Mouse (Mus musculus) heart, embryonic 14.5 days (tissue): Measurements from ENCODE around the gene Crat. TPM values are rescaled to one million over a fixed set of nuclear protein-coding genes. Genes with fewer than 3 reads are reported as not detected.

Experiments
- ATAC-seq: fragments of 200-750 bp; cut with Nextera tagmentation; 2 replicates; pipeline ENCODE4 v1.8.0; 2017; ENCODE audit warnings: low read depth, moderate TSS enrichment; ENCODE audit not compliant: insufficient number of reproducible peaks, insufficient read depth, low FRiP score
- H3K27ac ChIP-seq, 2 experiments: fragments of 200-500 bp in 1 of 2; fragments of 300-500 bp in 1 of 2; sonication (generic) in 1 of 2; replicated peaks in 1 of 2; 2 replicates each; pipeline ENCODE4 v1.5.1; 2012 to 2014; ENCODE audit warnings: low read depth in 2 of 2, low read length in 2 of 2, control low read depth in 1 of 2, mild to moderate bottlenecking in 1 of 2, mixed read lengths in 1 of 2; ENCODE audit not compliant: control insufficient read depth in 1 of 2, insufficient read depth in 1 of 2
- H3K27me3 ChIP-seq: fragments of 300-500 bp; sonication (generic); 2 replicates; pipeline ENCODE4 v1.6.1; 2014; ENCODE audit warnings: mild to moderate bottlenecking, low read length, control low read depth; ENCODE audit not compliant: control insufficient read depth, insufficient read depth
- H3K36me3 ChIP-seq: fragments of 300-500 bp; sonication (generic); 2 replicates; pipeline ENCODE4 v1.6.1; 2014; ENCODE audit warnings: mild to moderate bottlenecking, control low read depth, low read length, mixed read lengths; ENCODE audit not compliant: control insufficient read depth, insufficient read depth
- H3K4me1 ChIP-seq, 2 experiments: fragments of 200-500 bp in 1 of 2; fragments of 300-500 bp in 1 of 2; sonication (generic) in 1 of 2; 2 replicates each; pipeline ENCODE4 v1.6.1; 2012 to 2014; ENCODE audit warnings: low read length in 2 of 2, control low read depth in 1 of 2, mixed read lengths in 1 of 2; ENCODE audit not compliant: control insufficient read depth in 2 of 2, insufficient read depth in 2 of 2
- H3K4me2 ChIP-seq: fragments of 300-500 bp; sonication (generic); 2 replicates; pipeline ENCODE4 v1.6.1; 2014; ENCODE audit warnings: mild to moderate bottlenecking, low read length
- H3K4me3 ChIP-seq, 2 experiments: fragments of 200-500 bp in 1 of 2; fragments of 300-500 bp in 1 of 2; sonication (generic) in 1 of 2; 2 replicates each; pipeline ENCODE4 v1.5.1; 2012 to 2014; ENCODE audit warnings: low read length in 2 of 2, mild to moderate bottlenecking in 2 of 2, control low read depth in 1 of 2, low read depth in 1 of 2, moderate library complexity in 1 of 2; ENCODE audit not compliant: control insufficient read depth in 1 of 2, insufficient read depth in 1 of 2
- H3K9ac ChIP-seq: fragments of 300-500 bp; sonication (generic); 2 replicates; pipeline ENCODE4 v1.6.1; 2014; ENCODE audit warnings: mild to moderate bottlenecking, low read length
- H3K9me3 ChIP-seq: fragments of 300-500 bp; sonication (generic); 2 replicates; pipeline ENCODE4 v1.6.1; 2016; ENCODE audit warnings: low read length, control low read depth; ENCODE audit not compliant: control insufficient read depth
- WGBS: fragments of 180-500 bp; shearing (Covaris S2); extraction: QIAGEN DNeasy Blood & Tissue Kit; methylation state at CpG from one replicate; pipeline ENCODE4 v1.1.7; 2014; 5-methylcytosine and 5-hydroxymethylcytosine counted together
- polyA plus RNA-seq: library from polyadenylated mRNA; unstranded; fragments of >200 nt; fragmentation: Nextera tagmentation; extraction: Ambion mirVana; gene quantifications from 2 replicates; pipeline ENCODE4 v1.2.1, GENCODE M21; 2014

Crat gene
- polyA plus RNA-seq, 1 experiment from 2014 or later: 127 TPM

DNA sequence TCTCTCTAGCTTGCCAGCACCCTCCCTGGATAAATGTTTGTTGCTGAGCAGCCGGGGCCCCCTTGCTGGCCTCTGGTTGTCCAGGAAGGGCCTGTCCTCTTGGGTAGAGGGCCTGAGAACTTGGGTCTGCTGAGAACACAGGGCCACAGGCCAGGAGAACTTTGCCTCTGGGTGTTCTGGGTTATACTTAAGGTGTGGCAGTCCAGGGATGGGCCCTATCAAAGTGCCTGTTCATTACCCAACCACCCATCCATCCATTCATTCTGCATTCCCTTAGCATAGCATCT lies 22.3 kb downstream of the Crat start:
- Histone ChIP-seq H3K36me3 (peaks cover 35% of the 10 kb centered on the region), H3K9me3 (no peaks in the 10 kb centered on the region), H3K27ac (peak overlapping the region; percentile 77 to 89; a peak in 2 of 4 replicates), H3K4me1 (peaks cover 5 to 14% of the 10 kb centered on the region in 2 experiments), H3K4me3 (peak overlapping the region; percentile 88 to 91), H3K9ac (peak overlapping the region; percentile 83), H3K4me2 (peak overlapping the region; percentile 92), H3K27me3 (no peaks in the 10 kb centered on the region)
- WGBS: 32% methylated on average over 1 of the region's 1 CpGs
- no peak for ATAC-seq

DNA sequence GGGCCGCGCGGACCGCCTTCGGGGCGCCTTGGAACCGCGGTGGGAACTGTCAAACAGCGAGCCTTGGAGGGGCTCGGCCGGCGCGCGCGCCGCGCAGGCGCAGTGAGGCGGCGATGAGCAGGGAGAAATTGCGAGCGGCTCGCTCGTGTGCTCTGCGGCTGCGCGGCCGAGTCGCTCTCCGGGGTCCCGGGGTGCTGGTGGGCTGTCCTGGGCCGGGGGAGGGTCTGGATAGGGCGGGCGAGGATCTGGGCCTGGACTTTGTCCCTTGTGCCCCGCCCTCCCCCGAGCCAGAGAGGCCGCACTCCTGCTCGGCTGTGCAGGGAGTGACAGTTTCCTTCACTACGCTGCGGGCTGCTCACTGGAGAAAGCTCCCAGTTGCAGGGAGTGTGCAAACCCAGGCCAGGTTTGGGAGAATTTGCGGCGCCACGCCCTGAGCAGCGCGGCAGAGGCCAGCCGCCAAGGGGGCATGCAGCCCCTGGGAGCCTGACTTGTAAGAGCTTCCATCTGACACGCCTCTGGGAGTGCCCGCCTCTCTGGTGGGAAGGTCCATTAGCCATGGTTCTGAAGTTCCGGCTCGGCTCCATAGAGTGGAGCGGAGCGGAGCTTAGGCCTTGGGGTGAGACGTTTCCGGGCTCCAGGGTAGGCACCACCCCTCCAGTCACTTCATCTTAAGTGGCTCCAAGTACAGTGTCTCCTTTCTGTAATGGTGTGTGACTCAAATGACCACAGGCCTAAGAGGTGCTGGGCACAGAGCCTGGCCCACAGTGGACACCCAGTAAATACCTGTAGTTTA lies 22.8 kb downstream of the Crat start:
- H3K4me2 ChIP-seq: peak overlapping the region; percentile 92
- ATAC-seq: peak; percentile 68
- H3K27me3 ChIP-seq: no peaks in the 10 kb centered on the region
- no peaks in the 10 kb centered on the region for H3K9me3 ChIP-seq
- H3K27ac ChIP-seq: peak overlapping the region; percentile 77 to 89
- peak overlapping the region; percentile 88 to 91 for H3K4me3 ChIP-seq
- H3K4me1 ChIP-seq: peaks cover 5 to 14% of the 10 kb centered on the region in 2 experiments
- WGBS: 1% methylated on average over 54 of the region's 54 CpGs
- peaks cover 29% of the 10 kb centered on the region for H3K36me3 ChIP-seq
- H3K9ac ChIP-seq: peak overlapping the region; percentile 83

DNA sequence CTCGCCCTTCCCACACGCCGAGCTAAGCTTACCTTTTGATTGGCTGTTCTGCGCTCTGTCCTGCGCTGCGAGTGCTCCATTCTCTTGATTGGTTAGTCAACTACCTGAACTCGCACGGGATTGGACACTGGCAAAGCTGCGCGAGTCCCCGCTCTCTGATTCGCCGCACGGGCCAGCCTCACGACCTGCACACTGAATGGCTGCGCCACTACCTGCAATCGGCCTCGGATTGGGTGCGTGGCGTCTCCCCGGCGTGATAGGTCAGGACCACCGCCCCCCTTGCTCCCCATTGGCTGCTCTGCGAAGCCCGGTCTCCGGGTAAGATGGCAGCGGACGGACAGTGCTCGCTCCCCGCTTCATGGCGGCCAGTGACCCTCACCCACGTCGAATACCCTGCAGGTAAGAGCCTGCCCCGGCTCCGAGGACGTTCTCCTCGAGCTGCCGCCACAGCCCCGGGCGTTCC lies 23.5 kb downstream of the Crat start, which contains the start of gene Dolpp1:
Dolpp1 (plus strand) TSS at position 141 of the 463 bp plus-strand sequence.
- H3K4me3 ChIP-seq: peak within 1 kb of the TSS; percentile 88 to 91
- H3K4me1 ChIP-seq: peaks cover 5 to 14% of the 10 kb centered on the region in 2 experiments
- H3K4me2 ChIP-seq: peak within 1 kb of the TSS; percentile 92
- peak within 1 kb of the TSS; percentile 77 to 89 for H3K27ac ChIP-seq
- H3K9me3 ChIP-seq: no peaks in the 10 kb centered on the region
- WGBS: under 1% methylated on average over 40 of the region's 40 CpGs
- ATAC-seq: peak; percentile 96
- peaks cover 23% of the 10 kb centered on the region for H3K36me3 ChIP-seq
- peak within 1 kb of the TSS; percentile 83 for H3K9ac ChIP-seq
- H3K27me3 ChIP-seq: no peaks in the 10 kb centered on the region

DNA sequence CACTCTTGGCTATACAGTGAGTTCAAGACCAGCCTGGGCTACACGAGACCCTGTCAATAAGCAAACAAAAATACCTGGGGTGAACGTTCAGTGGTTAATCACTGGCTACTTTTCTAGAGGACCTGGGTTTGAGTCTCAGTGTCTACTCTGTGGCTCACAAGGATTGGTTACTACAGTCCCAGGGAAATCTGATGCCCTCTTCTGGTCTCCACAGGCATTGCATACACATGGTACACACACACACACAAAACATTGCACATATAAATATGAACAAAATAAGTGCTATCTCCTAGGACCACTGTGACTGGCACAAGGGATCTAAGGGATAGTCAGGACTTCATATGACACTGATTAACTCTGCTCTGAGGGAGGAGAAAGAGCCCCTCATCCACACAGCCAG lies 26.6 kb downstream of the Crat start:
- Histone ChIP-seq H3K4me1 (peaks cover 5 to 10% of the 10 kb centered on the region in 2 experiments), H3K9ac (no peak overlapping the region), H3K27ac (no peak overlapping the region), H3K4me3 (no peak overlapping the region), H3K4me2 (no peak overlapping the region), H3K9me3 (no peaks in the 10 kb centered on the region), H3K27me3 (no peaks in the 10 kb centered on the region), H3K36me3 (peaks cover 18% of the 10 kb centered on the region)
- ATAC-seq: no peak
- 87% methylated on average over 2 of the region's 2 CpGs for WGBS

DNA sequence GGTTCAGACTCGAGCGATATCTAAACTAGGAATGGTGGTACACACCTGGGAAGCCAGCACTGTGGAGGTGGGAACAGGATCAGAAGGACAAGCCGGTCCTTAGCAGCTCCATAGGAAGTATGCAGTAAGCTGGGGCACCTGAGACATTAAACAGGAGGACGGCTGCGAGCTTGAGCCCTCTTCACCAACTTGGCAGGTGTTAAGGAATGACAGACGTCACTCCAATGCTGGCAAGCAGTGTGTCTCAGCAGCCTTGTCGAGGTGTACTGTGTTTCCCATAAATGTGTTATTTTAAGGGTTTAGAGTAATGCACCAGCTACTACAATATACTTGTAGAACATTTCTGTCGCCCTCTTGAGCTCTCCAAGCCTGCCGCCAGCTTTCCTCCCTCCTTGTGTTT lies 28.7 kb downstream of the Crat start:
- H3K27me3 ChIP-seq: no peaks in the 10 kb centered on the region
- 0 out of 4 replicates have a peak, but pooled peaks cover 0 to 2% of the 10 kb centered on the region in 2 experiments for H3K4me1 ChIP-seq
- no peak for ATAC-seq
- no peak overlapping the region for H3K4me3 ChIP-seq
- H3K9me3 ChIP-seq: no peaks in the 10 kb centered on the region
- H3K27ac ChIP-seq: no peak overlapping the region
- no peak overlapping the region for H3K4me2 ChIP-seq
- WGBS: 73% methylated on average over 9 of the region's 9 CpGs
- H3K9ac ChIP-seq: no peak overlapping the region
- peaks cover 35% of the 10 kb centered on the region for H3K36me3 ChIP-seq

DNA sequence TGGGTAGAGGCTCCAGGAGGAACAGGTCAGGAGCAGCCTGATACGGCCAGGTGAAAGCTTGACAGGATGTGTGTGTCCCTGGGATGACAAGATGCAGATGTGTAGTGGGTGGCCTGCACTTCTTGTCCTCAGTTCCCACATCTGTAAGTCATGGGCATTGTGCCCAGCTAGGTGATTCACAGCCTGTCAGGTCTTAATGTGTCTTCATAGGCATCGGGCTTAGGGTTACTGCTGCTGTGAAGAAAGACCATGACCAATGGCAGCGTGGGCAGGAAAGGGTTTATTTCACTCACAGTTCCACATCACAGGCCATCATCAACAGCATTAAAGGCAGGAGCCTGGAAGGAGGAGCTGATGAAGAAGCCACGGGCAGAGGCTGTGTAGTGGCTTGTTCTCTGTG lies 30.0 kb downstream of the Crat start:
- H3K9me3 ChIP-seq: no peaks in the 10 kb centered on the region
- no peak overlapping the region for H3K4me3 ChIP-seq
- H3K4me2 ChIP-seq: no peak overlapping the region
- H3K4me1 ChIP-seq: no peaks in the 10 kb centered on the region
- ATAC-seq: no peak
- no peak overlapping the region for H3K9ac ChIP-seq
- peaks cover 48% of the 10 kb centered on the region for H3K36me3 ChIP-seq
- no peaks in the 10 kb centered on the region for H3K27me3 ChIP-seq
- H3K27ac ChIP-seq: no peak overlapping the region
- WGBS: 86% methylated on average over 4 of the region's 4 CpGs

DNA sequence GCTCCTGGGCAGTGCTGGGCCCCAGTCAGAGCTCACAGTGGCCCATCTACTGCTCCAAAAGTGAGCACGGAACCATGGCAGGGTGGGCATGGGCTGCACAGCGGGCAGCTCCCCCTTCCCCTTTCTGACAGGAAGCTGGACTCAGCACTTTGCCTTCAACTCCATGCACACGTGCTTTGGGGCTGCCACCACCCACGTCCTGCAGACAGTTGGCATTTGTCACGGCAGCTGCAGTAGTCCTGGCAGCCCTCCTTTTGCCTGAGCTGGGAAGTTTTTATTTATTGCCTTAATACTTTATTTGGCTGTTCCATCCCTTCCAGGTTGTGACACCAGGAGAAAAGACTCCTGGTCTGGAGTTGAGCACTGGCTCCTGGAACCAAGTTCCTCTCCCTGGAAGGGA lies 30.8 kb downstream of the Crat start:
- Histone ChIP-seq H3K4me1 (no peaks in the 10 kb centered on the region), H3K36me3 (peaks cover 55% of the 10 kb centered on the region), H3K9me3 (no peaks in the 10 kb centered on the region), H3K27me3 (no peaks in the 10 kb centered on the region), H3K27ac (no peak overlapping the region), H3K4me3 (no peak overlapping the region), H3K9ac (no peak overlapping the region), H3K4me2 (no peak overlapping the region)
- 76% methylated on average over 5 of the region's 5 CpGs for WGBS
- no peak for ATAC-seq

DNA sequence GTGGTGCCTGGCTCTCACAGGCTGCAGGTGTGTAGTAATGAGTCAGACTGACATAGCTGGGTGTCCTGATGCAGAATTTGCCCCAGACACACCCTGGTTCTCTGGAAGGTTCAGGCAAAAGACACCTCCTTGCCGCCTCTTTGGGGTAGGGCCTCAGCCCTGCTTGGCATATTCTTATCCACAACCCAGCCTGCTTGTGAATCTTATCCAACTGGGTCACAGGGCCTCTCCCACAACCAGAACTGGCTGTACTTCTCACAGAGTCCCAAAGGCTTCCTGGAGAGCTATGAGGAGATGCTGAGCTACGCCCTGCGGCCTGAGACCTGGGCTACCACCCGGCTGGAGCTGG lies 34.3 kb downstream of the Crat start:
- WGBS: 93% methylated on average over 4 of the region's 4 CpGs
- Histone ChIP-seq H3K9me3 (no peaks in the 10 kb centered on the region), H3K27me3 (no peaks in the 10 kb centered on the region), H3K4me1 (no peaks in the 10 kb centered on the region), H3K27ac (no peak overlapping the region), H3K4me2 (no peak overlapping the region), H3K4me3 (no peak overlapping the region), H3K9ac (no peak overlapping the region), H3K36me3 (peaks cover 90% of the 10 kb centered on the region)
- no peak for ATAC-seq
